Mouse (Mus musculus) forebrain, embryonic 10.5 days (tissue): ENCODE results near the gene E330034G19Rik. TPM values are rescaled to one million over a fixed set of nuclear protein-coding genes. Genes with fewer than 3 reads are reported as not detected.

Experiments
- DNase-seq: peaks from one replicate; pipeline ENCODE4 v3.0.0-alpha.2; 2017; ENCODE audit warnings: low spot score; ENCODE audit errors: extremely low spot score
- H3K27ac ChIP-seq: fragments of 300-500 bp; sonication (generic); 2 replicates; pipeline ENCODE4 v1.5.1; 2016; ENCODE audit warnings: mild to moderate bottlenecking
- H3K27me3 ChIP-seq: fragments of 300-500 bp; sonication (generic); 2 replicates; pipeline ENCODE4 v1.6.1; 2016; ENCODE audit warnings: mild to moderate bottlenecking; ENCODE audit not compliant: poor library complexity, severe bottlenecking
- H3K36me3 ChIP-seq: fragments of 300-500 bp; sonication (generic); replicated peaks from 2 replicates; pipeline ENCODE4 v1.6.1; 2016; ENCODE audit warnings: mild to moderate bottlenecking, moderate library complexity
- H3K4me1 ChIP-seq: fragments of 300-500 bp; sonication (generic); 2 replicates; pipeline ENCODE4 v1.6.1; 2016
- H3K4me3 ChIP-seq: fragments of 300-500 bp; sonication (generic); 2 replicates; pipeline ENCODE4 v1.5.1; 2016; ENCODE audit warnings: mild to moderate bottlenecking, moderate library complexity
- H3K9me3 ChIP-seq: fragments of 300-500 bp; sonication (generic); 2 replicates; pipeline ENCODE4 v1.6.1; 2016; ENCODE audit warnings: mild to moderate bottlenecking, moderate library complexity
- WGBS: fragments of 180-500 bp; shearing (Covaris S2); methylation state at CpG from one replicate; pipeline ENCODE4 v1.1.7; 2016; 5-methylcytosine and 5-hydroxymethylcytosine counted together
- polyA plus RNA-seq: library from polyadenylated mRNA; unstranded; fragments of >200 nt; fragmentation: Nextera tagmentation; extraction: Ambion mirVana; gene quantifications from 2 replicates; pipeline ENCODE4 v1.2.1, GENCODE M21; 2016

Gene E330034G19Rik
- not detected in 2 replicates for polyA plus RNA-seq

DNA sequence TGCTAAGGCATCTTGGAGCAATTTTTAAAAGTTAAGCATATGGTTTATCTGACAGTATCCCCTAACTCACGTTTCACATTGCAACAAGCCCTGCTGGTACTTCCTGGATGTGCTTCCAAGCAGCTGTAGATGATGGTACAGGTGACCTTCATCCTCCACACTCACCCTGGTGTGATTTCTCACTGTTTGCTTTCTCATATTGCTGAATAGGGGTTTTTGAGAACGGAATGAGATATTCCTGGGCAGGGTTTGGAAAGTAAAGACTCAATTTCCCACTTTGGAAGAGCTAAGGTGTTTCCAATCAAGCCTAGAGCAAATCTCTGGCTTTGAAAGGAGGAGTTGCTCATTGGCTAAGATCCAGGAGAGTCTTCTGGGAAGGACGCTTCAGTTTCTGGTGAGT lies at the start of gene E330034G19Rik:
Gene E330034G19Rik, plus strand, starts transcription at position 301 of the 400 bp plus-strand sequence.
- Histone ChIP-seq H3K27me3 (no peaks in the 10 kb centered on the region), H3K36me3 (no peaks in the 10 kb centered on the region)

DNA sequence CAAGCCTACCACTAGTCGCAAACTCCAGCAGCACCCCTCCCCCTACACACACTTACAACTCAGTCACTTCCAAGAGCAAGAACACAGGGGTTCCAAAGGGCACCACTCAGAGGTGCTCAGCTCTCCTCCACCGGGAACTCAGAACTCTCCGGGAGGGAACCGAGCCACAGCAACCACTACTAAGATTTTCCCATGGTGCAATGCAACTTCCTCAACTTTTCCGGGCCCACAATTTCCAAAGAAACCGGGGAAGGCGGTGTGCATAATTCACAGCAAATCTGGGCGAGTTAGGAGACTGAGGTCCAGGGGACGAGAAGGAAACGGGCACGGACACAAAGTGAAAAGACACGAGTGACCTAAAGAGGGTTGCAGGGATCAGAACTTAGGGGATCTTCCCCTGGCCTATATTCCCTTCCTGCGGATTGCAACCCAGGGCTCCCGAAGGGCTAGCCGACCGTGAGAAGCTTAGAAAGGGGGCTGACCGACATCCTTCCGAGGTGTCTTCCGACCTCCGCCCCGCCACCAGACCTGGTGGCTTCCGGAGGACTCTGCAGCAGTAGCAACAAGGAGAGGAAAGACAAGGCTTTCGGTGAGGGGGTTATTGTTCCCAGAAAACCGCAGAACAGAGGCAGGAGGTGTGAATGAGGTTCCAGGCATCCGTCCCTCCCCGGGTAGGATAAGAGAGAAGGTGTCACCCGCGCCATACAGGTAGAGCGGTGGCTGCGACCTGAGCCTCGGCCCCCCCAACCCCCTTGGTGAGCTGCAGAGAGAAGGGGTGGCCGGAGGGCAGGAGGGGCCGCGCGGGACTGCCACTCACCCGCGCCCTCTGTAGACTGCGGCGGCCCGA lies 48.5 kb upstream of the E330034G19Rik start:
- Histone ChIP-seq H3K4me3 (peak overlapping the region; percentile 81), H3K36me3 (peaks cover 29% of the 10 kb centered on the region), H3K27ac (peak overlapping the region; percentile 97), H3K4me1 (peaks cover 28% of the 10 kb centered on the region), H3K9me3 (no peaks in the 10 kb centered on the region), H3K27me3 (peaks cover 19% of the 10 kb centered on the region)
- DNase-seq: peak; percentile 29
- under 1% methylated on average over 40 of the region's 40 CpGs for WGBS

More for the DNA sequence above, at the start of gene E330034G19Rik:
- Histone ChIP-seq H3K4me1 (no peaks in the 10 kb centered on the region), H3K9me3 (no peaks in the 10 kb centered on the region), H3K4me3 (no peak within 1 kb of the TSS), H3K27ac (no peak within 1 kb of the TSS)
- DNase-seq: no peak
- 61% methylated on average over 3 of the region's 3 CpGs for WGBS

DNA sequence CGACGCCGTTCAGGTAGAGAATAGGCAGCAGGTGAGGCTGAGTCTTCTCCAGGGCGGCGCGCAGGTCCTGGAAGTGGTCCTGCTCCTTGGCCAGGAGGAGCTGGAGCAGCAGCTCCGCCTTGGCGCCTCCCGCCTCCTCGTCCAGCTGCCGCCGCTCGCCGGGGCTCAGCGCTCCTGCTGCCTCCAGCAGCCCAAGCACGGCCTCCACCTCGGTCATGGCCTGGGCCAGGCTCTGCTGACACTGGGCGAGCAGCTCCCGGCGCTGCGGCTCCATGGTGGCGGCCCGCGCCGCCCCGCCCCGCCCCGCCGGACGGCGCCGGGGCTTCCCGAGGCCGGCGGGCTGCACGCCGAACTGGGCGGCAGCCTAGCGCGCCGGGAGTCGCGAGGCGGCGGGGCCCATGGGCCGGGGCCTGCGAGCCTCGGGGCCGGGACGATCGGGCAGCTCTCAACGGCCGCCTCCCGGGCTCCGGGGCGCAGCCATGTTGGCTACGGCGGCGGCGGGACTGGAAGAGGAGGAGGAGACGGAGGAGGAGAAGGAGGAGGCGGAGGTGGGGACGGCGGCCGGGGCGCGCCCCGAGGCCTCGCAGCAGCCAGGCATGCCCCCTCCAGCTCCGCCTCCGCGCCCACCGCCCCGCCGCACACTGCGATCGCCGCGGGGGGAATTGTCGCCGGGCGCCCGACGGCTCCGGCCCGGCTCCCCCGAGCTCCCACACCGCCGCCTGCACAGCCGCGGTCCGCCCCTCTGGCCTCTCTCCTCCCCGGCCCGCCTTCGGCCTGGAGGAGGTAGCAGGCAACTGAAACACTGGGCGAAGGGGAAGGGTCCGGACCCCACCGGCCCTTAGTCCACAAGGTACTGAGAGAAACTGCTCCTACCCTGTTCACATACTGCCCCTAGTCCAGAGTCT lies 47.6 kb upstream of the E330034G19Rik start, which contains the start of gene Dlg5:
Gene Dlg5, minus strand, starts transcription at position 744 of the 905 bp plus-strand sequence.
- peaks cover 32% of the 10 kb centered on the region for H3K4me1 ChIP-seq
- peak within 1 kb of the TSS; percentile 97 for H3K27ac ChIP-seq
- peak; percentile 74 for DNase-seq
- peaks cover 19% of the 10 kb centered on the region for H3K27me3 ChIP-seq
- no peaks in the 10 kb centered on the region for H3K9me3 ChIP-seq
- peaks cover 24% of the 10 kb centered on the region for H3K36me3 ChIP-seq
- under 1% methylated on average over 85 of the region's 98 CpGs for WGBS
- peak within 1 kb of the TSS; percentile 81 for H3K4me3 ChIP-seq

DNA sequence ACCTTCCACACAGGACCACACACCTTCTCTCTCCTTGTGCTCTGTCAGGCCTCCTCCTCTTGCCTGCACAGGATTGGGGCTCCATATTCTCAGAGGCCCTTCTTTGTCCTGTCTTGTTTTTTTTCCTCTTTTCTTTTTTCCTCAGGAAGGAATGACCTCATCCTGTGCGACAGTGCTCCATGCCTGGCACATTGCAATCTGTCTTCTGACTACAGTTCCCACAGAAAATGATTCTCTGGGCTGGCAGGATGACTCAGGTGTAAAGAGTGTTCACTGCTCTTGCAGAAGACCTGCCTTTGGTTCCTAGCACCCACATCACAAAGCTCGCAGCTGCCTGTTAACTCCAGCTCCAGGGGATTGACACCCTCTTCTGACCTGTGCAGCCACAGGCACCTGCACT lies 43.1 kb upstream of the E330034G19Rik start:
- no peak for DNase-seq
- WGBS: 68% methylated on average over 2 of the region's 2 CpGs
- Histone ChIP-seq H3K4me3 (no peak overlapping the region), H3K27ac (no peak overlapping the region), H3K36me3 (no peaks in the 10 kb centered on the region), H3K4me1 (peaks cover 31% of the 10 kb centered on the region), H3K9me3 (no peaks in the 10 kb centered on the region), H3K27me3 (peaks cover 25% of the 10 kb centered on the region)

DNA sequence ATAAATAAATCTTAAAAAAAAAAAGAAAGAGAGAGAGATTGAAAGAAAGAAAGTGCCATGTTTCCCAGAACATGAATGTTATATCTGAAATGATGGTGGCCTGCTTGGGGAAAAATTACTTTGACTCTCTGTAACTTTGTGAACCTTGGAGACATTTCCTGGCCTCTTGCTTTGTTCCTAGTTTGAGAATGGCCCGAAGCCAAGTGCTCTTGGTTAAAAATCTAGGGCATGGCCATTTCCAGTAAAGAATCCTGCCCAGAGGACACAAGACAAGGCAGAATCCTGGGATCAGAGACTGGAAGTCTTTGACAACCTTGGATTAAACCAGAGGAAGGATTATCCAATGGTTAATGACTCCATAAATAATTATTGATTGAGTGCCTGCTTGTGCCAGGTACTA lies 41.7 kb upstream of the E330034G19Rik start:
- Histone ChIP-seq H3K36me3 (no peaks in the 10 kb centered on the region), H3K4me3 (no peak overlapping the region), H3K4me1 (peaks cover 22% of the 10 kb centered on the region), H3K27ac (no peak overlapping the region), H3K9me3 (no peaks in the 10 kb centered on the region), H3K27me3 (peaks cover 37% of the 10 kb centered on the region)
- DNase-seq: no peak
- WGBS: 88% methylated on average over 1 of the region's 1 CpGs

DNA sequence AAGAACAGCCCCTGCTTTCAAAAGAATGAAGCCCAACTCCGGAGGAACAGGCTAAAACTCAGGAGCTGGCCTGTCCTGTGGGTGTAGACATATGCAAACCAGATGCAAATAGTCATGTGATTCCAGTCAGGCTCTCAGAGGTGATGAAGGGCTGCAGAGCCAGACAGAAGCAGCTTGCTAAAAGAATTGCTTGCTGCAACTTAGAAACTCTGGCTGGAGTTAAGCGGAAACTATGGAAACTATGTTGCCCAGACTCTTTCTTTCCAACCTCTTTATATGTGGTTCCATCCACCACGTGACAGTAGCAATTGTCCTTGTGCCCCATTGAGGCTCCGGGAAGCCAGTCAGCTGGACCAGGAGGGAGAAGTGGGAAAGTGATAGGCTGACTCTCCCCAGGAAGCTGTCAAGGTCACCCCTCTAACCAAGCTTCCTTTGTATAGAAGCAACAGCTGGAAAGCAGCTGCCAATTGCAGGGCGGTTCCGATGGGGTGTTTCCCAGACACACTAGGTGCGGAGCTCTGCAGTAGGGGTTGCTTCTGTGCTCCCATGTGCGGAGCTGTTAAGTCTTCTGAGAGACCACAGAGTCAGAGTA lies 39.3 kb upstream of the E330034G19Rik start:
- H3K4me3 ChIP-seq: peak overlapping the region; percentile 25
- DNase-seq: peak; percentile 39

DNA sequence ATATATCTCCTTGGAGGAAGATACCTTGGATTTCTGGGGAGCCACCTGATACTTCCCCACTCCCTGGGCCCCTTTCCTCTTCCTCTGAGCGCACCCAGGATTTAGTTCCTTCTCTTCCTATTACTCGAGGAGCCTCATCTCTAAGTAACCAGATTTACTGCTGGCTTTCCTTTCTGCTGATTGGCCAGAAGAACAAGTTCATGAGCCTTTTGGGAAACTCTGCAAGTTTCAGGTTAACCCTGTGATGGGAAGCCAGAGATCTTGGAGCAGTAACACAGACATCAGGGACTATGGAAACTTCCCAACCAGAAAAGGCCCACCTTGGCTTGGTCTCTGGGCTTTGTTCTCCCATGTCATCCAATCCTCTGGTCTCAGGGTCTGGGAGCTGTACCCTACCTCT lies 37.1 kb upstream of the E330034G19Rik start:
- Histone ChIP-seq H3K27me3 (peaks cover 19% of the 10 kb centered on the region), H3K36me3 (no peaks in the 10 kb centered on the region), H3K4me3 (no peak overlapping the region), H3K27ac (no peak overlapping the region), H3K9me3 (no peaks in the 10 kb centered on the region), H3K4me1 (peaks cover 18% of the 10 kb centered on the region)
- 84% methylated on average over 2 of the region's 2 CpGs for WGBS
- DNase-seq: no peak

More for the DNA sequence above, 39.3 kb upstream of the E330034G19Rik start:
- WGBS: 10% methylated on average over 8 of the region's 8 CpGs
- Histone ChIP-seq H3K4me1 (peaks cover 22% of the 10 kb centered on the region), H3K27me3 (peaks cover 19% of the 10 kb centered on the region), H3K27ac (peak overlapping the region; percentile 75), H3K36me3 (no peaks in the 10 kb centered on the region), H3K9me3 (no peaks in the 10 kb centered on the region)

DNA sequence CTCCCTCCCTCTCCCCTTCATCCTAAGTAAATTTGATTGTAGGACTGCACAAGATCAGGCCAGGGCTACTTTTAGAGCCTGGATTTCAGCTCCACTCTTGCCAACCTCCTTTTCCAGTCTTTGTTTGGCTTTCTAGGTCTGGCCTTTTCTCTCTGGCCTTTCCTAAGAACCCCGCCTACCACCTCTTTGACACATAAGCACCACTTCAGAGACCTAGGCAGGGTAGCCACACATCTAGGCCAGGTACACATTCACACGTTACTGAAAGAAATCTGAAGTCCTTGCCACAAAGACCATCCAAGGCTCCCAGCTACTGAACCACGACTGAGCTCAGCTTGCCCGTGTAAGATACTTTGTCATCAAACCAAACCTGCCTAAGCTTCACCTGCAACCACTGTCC lies 32.6 kb upstream of the E330034G19Rik start:
- Histone ChIP-seq H3K27me3 (peaks cover 9% of the 10 kb centered on the region), H3K4me3 (no peak overlapping the region), H3K4me1 (peaks cover 23% of the 10 kb centered on the region), H3K36me3 (no peaks in the 10 kb centered on the region), H3K9me3 (no peaks in the 10 kb centered on the region), H3K27ac (no peak overlapping the region)
- 71% methylated on average over 4 of the region's 4 CpGs for WGBS
- no peak for DNase-seq

DNA sequence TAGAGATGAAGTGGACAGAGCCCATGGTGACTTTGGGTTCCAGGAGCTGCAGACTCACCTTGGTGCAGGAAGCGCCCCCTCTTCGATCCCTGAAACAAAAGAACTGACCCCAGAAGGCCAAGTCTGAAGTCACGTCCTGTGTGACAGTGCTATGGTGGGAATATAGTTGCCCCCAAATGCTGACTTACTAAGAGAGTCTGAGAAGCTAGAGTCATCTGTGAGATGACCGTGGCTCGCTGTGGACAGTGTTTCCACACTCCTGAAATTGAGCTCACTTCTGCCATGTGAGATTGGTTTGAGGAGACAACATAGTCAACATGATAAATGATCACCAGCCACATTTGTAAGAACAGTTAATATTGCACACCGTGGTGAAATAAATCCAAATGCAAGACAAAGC lies 30.6 kb upstream of the E330034G19Rik start:
- Histone ChIP-seq H3K4me3 (no peak overlapping the region), H3K9me3 (no peaks in the 10 kb centered on the region), H3K27ac (peak overlapping the region; percentile 73), H3K27me3 (no peaks in the 10 kb centered on the region), H3K4me1 (peaks cover 23% of the 10 kb centered on the region), H3K36me3 (no peaks in the 10 kb centered on the region)
- DNase-seq: no peak
- 84% methylated on average over 6 of the region's 6 CpGs for WGBS

DNA sequence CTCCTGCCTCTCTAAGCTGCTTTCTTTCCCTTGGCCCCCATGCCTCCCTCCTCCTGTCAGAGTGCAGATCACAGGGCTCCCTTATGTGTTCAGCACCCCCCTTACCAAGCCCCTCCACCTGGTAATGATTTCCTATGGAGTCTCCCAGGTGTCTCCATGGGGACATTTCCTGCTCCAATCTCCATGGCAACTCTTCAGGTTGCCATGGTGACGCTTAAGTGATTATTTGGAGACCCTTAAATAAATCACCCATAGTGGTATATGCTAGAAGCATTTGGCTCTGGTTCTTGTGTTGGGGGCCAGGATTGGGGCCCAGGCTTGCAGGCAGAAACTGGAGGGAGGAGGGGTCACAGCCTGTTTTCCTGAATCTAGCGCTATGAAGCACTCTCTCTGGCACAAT lies 30.1 kb upstream of the E330034G19Rik start:
- no peaks in the 10 kb centered on the region for H3K9me3 ChIP-seq
- no peaks in the 10 kb centered on the region for H3K27me3 ChIP-seq
- DNase-seq: peak; percentile 30
- peak overlapping the region; percentile 73 for H3K27ac ChIP-seq
- 62% methylated on average over 2 of the region's 2 CpGs for WGBS
- no peak overlapping the region for H3K4me3 ChIP-seq
- no peaks in the 10 kb centered on the region for H3K36me3 ChIP-seq
- H3K4me1 ChIP-seq: peaks cover 23% of the 10 kb centered on the region

DNA sequence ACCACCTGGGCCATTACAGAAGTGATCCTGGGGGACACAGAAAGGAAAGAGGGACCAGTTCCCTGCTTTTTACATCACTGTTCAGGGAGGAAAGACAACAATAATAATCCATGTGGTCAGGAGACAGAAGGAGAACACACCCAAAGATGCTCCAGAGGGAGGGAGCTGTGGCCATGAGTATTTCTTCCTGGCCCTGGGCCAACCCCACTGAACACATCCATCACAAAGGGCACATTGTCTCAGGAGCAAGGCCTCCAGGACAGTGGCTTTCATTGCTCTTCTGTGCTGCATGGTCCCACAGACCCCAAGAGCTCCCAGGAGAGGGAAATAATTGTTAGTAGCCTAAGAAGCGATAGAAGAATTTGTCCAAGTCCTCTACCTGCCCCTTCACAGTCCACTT lies 23.4 kb upstream of the E330034G19Rik start:
- H3K4me3 ChIP-seq: no peak overlapping the region
- peak overlapping the region; percentile 3; the same call in 1 of the 2 replicates for H3K27ac ChIP-seq
- no peaks in the 10 kb centered on the region for H3K27me3 ChIP-seq
- no peaks in the 10 kb centered on the region for H3K36me3 ChIP-seq
- no peaks in the 10 kb centered on the region for H3K9me3 ChIP-seq
- WGBS: 65% methylated on average over 1 of the region's 1 CpGs
- H3K4me1 ChIP-seq: peaks cover 6% of the 10 kb centered on the region; the same call in 1 of the 2 replicates
- DNase-seq: no peak

DNA sequence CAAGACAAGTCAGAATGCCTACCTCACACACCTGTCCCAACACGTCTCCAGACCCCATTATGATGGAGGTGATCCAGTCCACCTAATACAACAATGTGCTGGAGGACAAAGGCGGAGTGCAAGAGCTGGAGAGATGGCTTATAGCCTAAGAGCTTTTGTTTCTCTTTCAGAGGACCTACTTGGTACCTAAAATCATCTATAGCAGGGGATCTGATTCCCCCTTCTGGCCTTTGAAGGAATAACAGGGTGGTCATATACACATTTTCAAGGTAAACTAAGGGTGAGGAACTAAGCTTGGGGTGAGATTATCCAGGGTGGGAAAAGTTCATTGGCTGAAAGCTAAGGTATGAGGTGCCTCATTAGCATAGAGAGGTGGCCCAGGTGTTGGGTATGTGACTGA lies 19.4 kb upstream of the E330034G19Rik start:
- no peaks in the 10 kb centered on the region for H3K27me3 ChIP-seq
- no peak for DNase-seq
- no peaks in the 10 kb centered on the region for H3K9me3 ChIP-seq
- H3K4me3 ChIP-seq: no peak overlapping the region
- H3K36me3 ChIP-seq: no peaks in the 10 kb centered on the region
- peaks cover 6% of the 10 kb centered on the region; the same call in 1 of the 2 replicates for H3K4me1 ChIP-seq
- H3K27ac ChIP-seq: no peak overlapping the region
- 56% methylated on average over 2 of the region's 2 CpGs for WGBS
